Mouse (Mus musculus) gastrocnemius, postnatal 14 days (tissue): ENCODE data around the gene Hcfc2. TPM values are rescaled to one million over a fixed set of nuclear protein-coding genes. Genes with fewer than 3 reads are reported as not detected.

Source experiments
- total RNA-seq, 2 experiments: library from RNA; stranded (reverse); gene quantifications; 2 replicates each; pipeline ENCODE4 v1.2.3; 2021

Hcfc2 gene
- total RNA-seq, 2 experiments from 2014 or later = 18.5 to 21.3 TPM

Other genes starting within 250 kb of the Hcfc2 start
- gene Gm1553, start 203.5 kb upstream of the Hcfc2 start, total RNA-seq = not detected
- 10 to 100 TPM; 24.4 to 26.3 TPM for gene 1190007I07Rik, start 72.9 kb upstream of the Hcfc2 start, total RNA-seq
- gene Tdg, start 66.3 kb upstream of the Hcfc2 start, total RNA-seq = 10 to 100 TPM; 16.2 to 18.8 TPM
- gene Glt8d2, start 5.5 kb upstream of the Hcfc2 start, total RNA-seq = 1 to 10 TPM; 5.4 to 6.3 TPM
- 10 to 100 TPM; 24.0 to 30.3 TPM for gene Nfyb, start 68.0 kb downstream of the Hcfc2 start, total RNA-seq
- 10 to 100 TPM; 27.5 to 30.4 TPM for gene Txnrd1, start 137.8 kb downstream of the Hcfc2 start, total RNA-seq
- under 1 TPM; 0.41 to 0.86 TPM for gene Eid3, start 170.5 kb downstream of the Hcfc2 start, total RNA-seq